Mouse (Mus musculus): Measurements from ENCODE around the gene Acadsb.
"Not testable (repeated sequence)": the region's sequence is repeated elsewhere in the genome, so short reads cannot be mapped to it uniquely, and the experiment has no call there.

The Acadsb gene

GRCm38 (mm10) chr7:131410416-131411058 lies at the start of gene Acadsb, which contains the start of gene Ikzf5:
Gene Acadsb (plus strand): TSS chr7:131410601.
Gene Ikzf5 (minus strand): TSS chr7:131410521.
- peak; percentile 99 for DNase-seq (ENCODE audit: low spot score in 2 of 2)

- peak in 1 of 2 experiments; percentile 65 for DNase-seq (ENCODE audit: low spot score in 2 of 2)
Observed at GRCm38 (mm10) chr7:131362269-131362614, 48.2 kb upstream of the Acadsb start.

- DNase-seq (ENCODE audit: low spot score in 2 of 2) = peak; percentile 91 to 94
Observed at GRCm38 (mm10) chr7:131362615-131363300, 47.6 kb upstream of the Acadsb start, which contains the start of gene 2310057M21Rik. Gene 2310057M21Rik (minus strand): TSS chr7:131362759.

GRCm38 (mm10) chr7:131364131-131364530 lies 46.3 kb upstream of the Acadsb start:
- DNase-seq (ENCODE audit: low spot score in 2 of 2) = no peak

GRCm38 (mm10) chr7:131370648-131371469 lies 39.5 kb upstream of the Acadsb start, which contains the start of gene Pstk:
Gene Pstk (plus strand): TSS chr7:131371141.
- peak; percentile 83 to 88 for DNase-seq (ENCODE audit: low spot score in 2 of 2)

GRCm38 (mm10) chr7:131371470-131371860 lies 38.9 kb upstream of the Acadsb start:
- DNase-seq (ENCODE audit: low spot score in 2 of 2) = no peak

- no peak for DNase-seq (ENCODE audit: low spot score in 2 of 2)
Observed at GRCm38 (mm10) chr7:131371880-131372651, 38.3 kb upstream of the Acadsb start.

- not testable (repeated sequence) for DNase-seq (ENCODE audit: low spot score in 2 of 2)
Observed at GRCm38 (mm10) chr7:131391761-131392160, 18.6 kb upstream of the Acadsb start.

- DNase-seq (ENCODE audit: low spot score in 2 of 2) = no peak
Observed at GRCm38 (mm10) chr7:131409321-131409987, 947 bp upstream of the Acadsb start.

- DNase-seq (ENCODE audit: low spot score in 2 of 2) = no peak
Observed at GRCm38 (mm10) chr7:131409988-131410385, 414 bp upstream of the Acadsb start.

GRCm38 (mm10) chr7:131411221-131411940 lies 980 bp downstream of the Acadsb start:
- DNase-seq (ENCODE audit: low spot score in 2 of 2) = no peak

- no peak for DNase-seq (ENCODE audit: low spot score in 2 of 2)
Observed at GRCm38 (mm10) chr7:131411941-131412270, 1.5 kb downstream of the Acadsb start.

- DNase-seq (ENCODE audit: low spot score in 2 of 2) = not testable (repeated sequence)
Observed at GRCm38 (mm10) chr7:131416742-131417141, 6.3 kb downstream of the Acadsb start.

- no peak for DNase-seq (ENCODE audit: low spot score in 2 of 2)
Observed at GRCm38 (mm10) chr7:131417605-131418004, 7.2 kb downstream of the Acadsb start.

GRCm38 (mm10) chr7:131424912-131425311 lies 14.5 kb downstream of the Acadsb start:
- no peak for DNase-seq (ENCODE audit: low spot score in 2 of 2)

- no peak for DNase-seq (ENCODE audit: low spot score in 2 of 2)
Observed at GRCm38 (mm10) chr7:131427331-131427730, 16.9 kb downstream of the Acadsb start.

- DNase-seq (ENCODE audit: low spot score in 2 of 2) = no peak
Observed at GRCm38 (mm10) chr7:131432244-131432643, 21.8 kb downstream of the Acadsb start.

GRCm38 (mm10) chr7:131434276-131434675 lies 23.9 kb downstream of the Acadsb start:
- DNase-seq (ENCODE audit: low spot score in 2 of 2) = no peak

- no peak for DNase-seq (ENCODE audit: low spot score in 2 of 2)
Observed at GRCm38 (mm10) chr7:131437051-131437450, 26.6 kb downstream of the Acadsb start.

- no peak for DNase-seq (ENCODE audit: low spot score in 2 of 2)
Observed at GRCm38 (mm10) chr7:131456714-131457113, 46.3 kb downstream of the Acadsb start.

Measured in urinary bladder, postnatal 4 days (tissue).